ENCODE assay signal across 18 mouse cellular contexts in genomic region chr2:178685211-178685610, GRCm38 (mm10).
"Had no signal": no experiment of that assay in that cellular context is flagged by ENCODE, and none has a peak within 500 bp of the region (broad histone marks: within the 10 kb centered on the region; RNA-seq: fewer than 3 reads in every experiment).

No protein-coding gene starts in this region.

- H3K27me3 ChIP-seq: midbrain, embryonic 12.5 days; neural tube, embryonic 13.5 days had no signal

- DNase-seq: lung, embryonic 14.5 days; lung, postnatal 10 days; lung, postnatal 4 days; midbrain, embryonic 14.5 days; retina, postnatal 1 day; right cerebral cortex, adult 18-20 months; right cerebral cortex, postnatal 25 days; right cerebral cortex, postnatal 4 days; spleen, adult 18-20 months; thymus, adult 18-20 months; thymus, postnatal 14 days; thymus, postnatal 36 days had no signal

- H3K4me3 ChIP-seq: midbrain, embryonic 10.5 days; midbrain, embryonic 12.5 days; myocyte; neural tube, embryonic 13.5 days; neural tube, embryonic 15.5 days had no signal

- H3K27ac ChIP-seq: midbrain, embryonic 10.5 days; midbrain, embryonic 12.5 days; neural tube, embryonic 15.5 days had no signal

- H3K36me3 ChIP-seq: midbrain, embryonic 10.5 days; midbrain, embryonic 12.5 days; neural tube, embryonic 13.5 days; neural tube, embryonic 15.5 days had no signal

- H3K4me2 ChIP-seq: lung, embryonic 14.5 days; midbrain, embryonic 12.5 days; neural tube, embryonic 13.5 days; neural tube, embryonic 15.5 days had no signal

- ATAC-seq: midbrain, embryonic 16.5 days had no signal

- H3K9ac ChIP-seq: lung, embryonic 14.5 days; midbrain, embryonic 12.5 days; neural tube, embryonic 13.5 days; neural tube, embryonic 15.5 days had no signal

- H3K9me3 ChIP-seq: midbrain, embryonic 10.5 days; midbrain, embryonic 12.5 days; neural tube, embryonic 13.5 days; neural tube, embryonic 15.5 days had no signal
